In genomic region chr5:147448526-147448925, GRCm38 (mm10) we compare ENCODE assay signal across 14 mouse cellular contexts. TPM values are rescaled to one million over a fixed set of nuclear protein-coding genes. Genes with fewer than 3 reads are reported as not detected.
DNase-seq lines count a peak whose midpoint lies in the region; ATAC-seq and TF ChIP-seq lines count a peak whose summit lies in the region.
"Had no signal": no experiment of that assay in that cellular context is flagged by ENCODE, and none has a peak within 500 bp of the region (broad histone marks: within the 10 kb centered on the region; RNA-seq: fewer than 3 reads in every experiment).

No protein-coding gene starts in this region.

- no peaks in the 10 kb centered on the region for H3K9me3 ChIP-seq in forebrain, embryonic 15.5 days
- H3K9me3 ChIP-seq in forebrain, embryonic 10.5 days: no peaks in the 10 kb centered on the region
- no peaks in the 10 kb centered on the region for H3K9me3 ChIP-seq in midbrain, postnatal 0 days (ENCODE audit: low read length)
- no peaks in the 10 kb centered on the region for H3K9me3 ChIP-seq in midbrain, embryonic 13.5 days
- H3K9me3 ChIP-seq: embryonic facial prominence, embryonic 12.5 days; hindbrain, embryonic 12.5 days had no signal

- H3K27me3 ChIP-seq in forebrain, embryonic 15.5 days: no peaks in the 10 kb centered on the region
- H3K27me3 ChIP-seq in forebrain, embryonic 10.5 days (ENCODE audit: poor library complexity, severe bottlenecking): no peaks in the 10 kb centered on the region
- H3K27me3 ChIP-seq in midbrain, postnatal 0 days (ENCODE audit: insufficient read depth, low read length): no peaks in the 10 kb centered on the region
- H3K27me3 ChIP-seq in midbrain, embryonic 13.5 days: no peaks in the 10 kb centered on the region
- H3K27me3 ChIP-seq: CH12.LX; embryonic facial prominence, embryonic 12.5 days; hindbrain, embryonic 12.5 days had no signal

- no peak overlapping the region for H3K4me3 ChIP-seq in forebrain, embryonic 15.5 days
- no peak overlapping the region for H3K4me3 ChIP-seq in forebrain, embryonic 10.5 days
- no peak overlapping the region for H3K4me3 ChIP-seq in midbrain, postnatal 0 days (ENCODE audit: low read depth, low read length)
- H3K4me3 ChIP-seq in midbrain, embryonic 13.5 days (replicated peaks): no peak overlapping the region
- H3K4me3 ChIP-seq: embryonic facial prominence, embryonic 12.5 days; hindbrain, embryonic 12.5 days had no signal

- no peak for DNase-seq in forebrain, embryonic 10.5 days (ENCODE audit: extremely low spot score, low spot score)
- DNase-seq in midbrain, postnatal 0 days (ENCODE audit: low spot score): peak; percentile 42
- peak; percentile 35 for DNase-seq in kidney, postnatal 14 days
- peak; percentile 23 for DNase-seq in thymus, postnatal 36 days
- no peak for DNase-seq in right cerebral cortex, postnatal 10 days (ENCODE audit: low spot score in 2 of 2)
- DNase-seq in liver: no peak
- DNase-seq: gastrocnemius, postnatal 36 days; lung, embryonic 14.5 days had no signal

- no peak overlapping the region for H3K9ac ChIP-seq in forebrain, embryonic 15.5 days (replicated peaks)
- no peak overlapping the region for H3K9ac ChIP-seq in midbrain, postnatal 0 days (replicated peaks; ENCODE audit: low read length, poor library complexity, severe bottlenecking)
- H3K9ac ChIP-seq in midbrain, embryonic 13.5 days (replicated peaks): no peak overlapping the region
- H3K9ac ChIP-seq: embryonic facial prominence, embryonic 12.5 days; hindbrain, embryonic 12.5 days; lung, embryonic 14.5 days had no signal

- WGBS in forebrain, embryonic 15.5 days: 26% methylated on average over 4 of the region's 4 CpGs
- 52% methylated on average over 4 of the region's 4 CpGs for WGBS in forebrain, embryonic 10.5 days
- 30% methylated on average over 4 of the region's 4 CpGs for WGBS in midbrain, postnatal 0 days
- WGBS in midbrain, embryonic 13.5 days: 30% methylated on average over 4 of the region's 4 CpGs

- no peak overlapping the region for H3K4me2 ChIP-seq in forebrain, embryonic 15.5 days (replicated peaks)
- H3K4me2 ChIP-seq in midbrain, postnatal 0 days (ENCODE audit: low read depth, low read length, poor library complexity, severe bottlenecking): no peak overlapping the region
- H3K4me2 ChIP-seq in midbrain, embryonic 13.5 days (replicated peaks): no peak overlapping the region
- H3K4me2 ChIP-seq: embryonic facial prominence, embryonic 12.5 days; hindbrain, embryonic 12.5 days; lung, embryonic 14.5 days; midbrain, embryonic 11.5 days had no signal

- TF ChIP-seq CTCF in midbrain, postnatal 0 days (IDR thresholded peaks at IDR 0.05): no peak

- 0 out of 2 replicates have a peak overlapping the region, but pooled peaks have one; percentile 5 for H3K27ac ChIP-seq in forebrain, embryonic 15.5 days (replicated peaks)
- no peak overlapping the region for H3K27ac ChIP-seq in forebrain, embryonic 10.5 days
- H3K27ac ChIP-seq in midbrain, postnatal 0 days (ENCODE audit: low read depth, low read length): no peak overlapping the region
- H3K27ac ChIP-seq in midbrain, embryonic 13.5 days: no peak overlapping the region
- H3K27ac ChIP-seq: embryonic facial prominence, embryonic 12.5 days; hindbrain, embryonic 12.5 days had no signal

- H3K4me1 ChIP-seq in forebrain, embryonic 15.5 days: peaks cover 19% of the 10 kb centered on the region
- H3K4me1 ChIP-seq in forebrain, embryonic 10.5 days: peaks cover 9% of the 10 kb centered on the region
- 0 out of 2 replicates have a peak, but pooled peaks cover 3% of the 10 kb centered on the region for H3K4me1 ChIP-seq in midbrain, postnatal 0 days (ENCODE audit: insufficient read depth, low read length)
- peaks cover 9% of the 10 kb centered on the region for H3K4me1 ChIP-seq in midbrain, embryonic 13.5 days (replicated peaks)

- H3K36me3 ChIP-seq in forebrain, embryonic 15.5 days: no peaks in the 10 kb centered on the region; the same call in 1 of the 2 replicates
- H3K36me3 ChIP-seq in forebrain, embryonic 10.5 days (replicated peaks): peaks cover 24% of the 10 kb centered on the region
- no peaks in the 10 kb centered on the region for H3K36me3 ChIP-seq in midbrain, postnatal 0 days (ENCODE audit: insufficient read depth, low read length)
- peaks cover 4% of the 10 kb centered on the region; the same call in 1 of the 2 replicates for H3K36me3 ChIP-seq in midbrain, embryonic 13.5 days

- peak; percentile 46 for ATAC-seq in forebrain, embryonic 15.5 days (replicated peaks)
- no peak for ATAC-seq in midbrain, postnatal 0 days (ENCODE audit: low FRiP score)
- no peak for ATAC-seq in midbrain, embryonic 13.5 days

RNA-seq across cellular contexts. Expression of gene Pan3, which starts 18.6 kb away (rescaled TPM):
- polyA plus RNA-seq in forebrain, embryonic 15.5 days (2015; fragmentation: Nextera tagmentation; extraction: Ambion mirVana): 67.7 and 71.9 TPM in 2 replicates
- polyA plus RNA-seq in forebrain, embryonic 10.5 days (2016; fragmentation: Nextera tagmentation; extraction: Ambion mirVana): 49.9 and 55.4 TPM in 2 replicates
- total RNA-seq in midbrain, postnatal 0 days (2014; rRNA removed): 38.9 and 66.7 TPM in 2 replicates
- 51.3 and 61.4 TPM in 2 replicates for polyA plus RNA-seq in midbrain, postnatal 0 days (2015; fragmentation: Nextera tagmentation; extraction: Ambion mirVana)
- 68.3 and 75.8 TPM in 2 replicates for polyA plus RNA-seq in midbrain, embryonic 13.5 days (2015; fragmentation: Nextera tagmentation; extraction: Ambion mirVana)

RNA-seq across cellular contexts. Expression of gene Flt3, which starts 48.2 kb away (rescaled TPM):
- 0.09 and 0.19 TPM in 2 replicates for polyA plus RNA-seq in forebrain, embryonic 15.5 days (2015; fragmentation: Nextera tagmentation; extraction: Ambion mirVana)
- polyA plus RNA-seq in forebrain, embryonic 10.5 days (2016; fragmentation: Nextera tagmentation; extraction: Ambion mirVana): 0.04 TPM in 1 of 2 replicates, not detected in the other
- total RNA-seq in midbrain, postnatal 0 days (2014; rRNA removed): 2.5 and 2.6 TPM in 2 replicates
- polyA plus RNA-seq in midbrain, postnatal 0 days (2015; fragmentation: Nextera tagmentation; extraction: Ambion mirVana): 2.0 TPM in 2 replicates
- 0.09 and 0.12 TPM in 2 replicates for polyA plus RNA-seq in midbrain, embryonic 13.5 days (2015; fragmentation: Nextera tagmentation; extraction: Ambion mirVana)

Comparison
In these comparisons a context has a peak if more than half of its experiments do, and no peak if none do; other contexts are left out.
1. DNase-seq: peak in midbrain, postnatal 0 days (single experiment), kidney, postnatal 14 days (single experiment) and thymus, postnatal 36 days (2 of 2); none in forebrain, embryonic 10.5 days (single experiment), right cerebral cortex, postnatal 10 days (0 of 2) and liver (single experiment).